Mouse (Mus musculus) gastrocnemius, postnatal 4 days (tissue): ENCODE measurements around the gene Atp5d. TPM values are rescaled to one million over a fixed set of nuclear protein-coding genes. Genes with fewer than 3 reads are reported as not detected.
A peak's percentile ranks its signal among the peaks of the same experiment; 100 is the strongest.

Experiments
- DNase-seq, 2 experiments: peaks; one replicate each; pipeline ENCODE4 v3.0.0; 2021 to 2022; ENCODE audit warnings: low spot score in 2 of 2, mixed read lengths in 2 of 2
- total RNA-seq, 2 experiments: library from RNA; stranded (reverse); gene quantifications; 2 replicates each; pipeline ENCODE4 v1.2.3; 2021

Atp5d gene
- total RNA-seq, 2 experiments from 2014 or later, result 522 to 564 TPM

DNA sequence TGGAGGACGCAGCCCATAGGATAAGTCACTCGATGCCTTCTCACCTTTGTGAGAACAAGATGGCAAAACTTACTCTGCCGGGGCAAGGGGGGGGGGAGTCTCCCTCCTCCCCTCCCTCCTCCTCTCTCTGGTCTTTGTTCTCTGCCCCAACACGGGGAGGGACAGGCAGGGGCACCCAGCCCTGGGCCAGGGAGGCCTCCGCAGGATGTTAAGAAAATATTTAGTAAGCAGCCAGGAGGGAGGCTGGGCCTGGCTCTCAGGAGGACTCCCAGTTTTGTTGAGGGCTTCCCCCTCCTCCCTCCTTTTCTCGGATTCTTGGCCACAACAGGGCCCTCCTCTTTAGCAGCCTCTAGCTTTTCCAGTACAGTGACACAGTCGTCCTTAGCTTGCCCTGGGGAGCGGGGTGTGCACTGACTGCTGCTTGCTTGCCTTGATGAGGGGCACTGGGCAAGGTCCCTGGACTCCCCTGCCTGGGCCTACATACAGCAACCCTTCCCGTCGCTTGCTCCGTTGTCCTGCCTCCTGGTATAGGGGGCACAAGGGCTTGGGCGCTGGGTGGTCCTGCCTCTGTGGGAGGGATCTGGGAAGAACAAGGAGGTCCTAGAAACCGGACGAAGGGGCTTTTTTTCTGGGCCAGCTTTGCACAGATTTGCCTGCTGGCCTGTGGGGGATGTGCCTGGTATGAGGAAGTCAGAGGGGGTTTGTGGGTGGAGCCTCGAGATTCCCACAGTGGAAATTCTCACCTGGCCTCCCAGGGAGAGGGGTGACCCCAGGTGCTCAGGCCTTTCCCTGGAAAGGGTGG is 13.8 kb downstream of the Atp5d start:
- DNase-seq, result no peak

- DNase-seq, result no peak
Measured at GRCm38 (mm10) chr10:80152873-80153260, 14.4 kb downstream of the Atp5d start.

DNA sequence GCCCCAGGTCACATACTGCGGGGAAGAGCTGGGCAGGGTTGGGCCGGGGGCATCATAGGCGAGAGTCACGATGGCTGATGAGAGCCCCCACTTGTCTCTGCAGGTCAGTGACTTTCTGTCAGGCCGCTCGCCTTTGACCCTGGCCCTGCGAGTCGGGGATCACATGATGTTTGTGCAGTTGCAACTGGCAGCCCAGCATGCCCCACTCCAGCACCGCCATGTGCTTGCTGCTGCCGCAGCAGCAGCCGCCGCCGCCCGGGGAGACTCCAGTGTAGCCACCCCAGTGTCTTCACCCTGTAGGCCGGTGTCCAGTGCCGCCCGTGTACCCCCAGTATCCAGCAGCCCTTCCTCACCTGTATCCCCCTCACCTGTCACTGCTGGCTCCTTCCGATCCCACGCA is 15.3 kb downstream of the Atp5d start:
- no peak for DNase-seq

DNA sequence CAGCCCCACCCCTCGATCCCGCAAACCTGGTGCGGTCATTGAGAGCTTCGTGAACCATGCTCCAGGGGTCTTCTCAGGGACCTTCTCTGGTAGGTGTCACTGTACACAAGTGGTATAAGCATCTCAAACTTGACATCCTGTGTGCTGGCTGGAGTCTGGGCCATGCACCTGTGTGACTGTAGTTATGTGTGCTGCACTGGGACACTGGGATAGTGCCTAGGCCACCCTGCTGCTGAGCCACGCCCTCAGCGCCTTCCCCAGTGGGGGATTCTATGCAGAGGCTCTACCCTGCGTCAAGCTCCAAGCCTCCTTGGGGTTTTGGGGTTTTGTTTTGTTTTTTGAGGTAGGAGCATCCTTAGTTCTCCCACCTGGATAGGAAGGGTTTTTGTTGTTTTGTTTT is 16.0 kb downstream of the Atp5d start:
- DNase-seq, result no peak

DNA sequence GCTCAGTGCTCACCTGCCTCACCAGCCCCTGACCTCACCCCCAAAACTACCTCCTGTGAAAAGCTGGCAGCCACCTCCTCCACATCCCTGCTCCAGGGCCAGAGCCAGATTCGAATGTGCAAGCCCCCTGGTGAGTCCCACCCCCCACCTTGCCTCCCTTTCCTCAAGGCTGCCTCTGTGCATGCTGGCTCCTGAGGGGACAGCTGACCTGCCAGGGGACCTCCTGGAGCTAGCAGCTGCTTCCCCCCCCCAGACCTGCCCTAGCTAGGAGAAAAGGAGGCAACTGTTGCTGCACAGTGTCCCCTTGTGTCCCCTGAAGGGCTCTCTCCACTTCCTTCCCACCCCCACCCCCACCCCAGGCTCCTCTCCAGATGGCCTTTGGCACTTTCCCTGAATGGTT is 16.8 kb downstream of the Atp5d start:
- no peak for DNase-seq

DNA sequence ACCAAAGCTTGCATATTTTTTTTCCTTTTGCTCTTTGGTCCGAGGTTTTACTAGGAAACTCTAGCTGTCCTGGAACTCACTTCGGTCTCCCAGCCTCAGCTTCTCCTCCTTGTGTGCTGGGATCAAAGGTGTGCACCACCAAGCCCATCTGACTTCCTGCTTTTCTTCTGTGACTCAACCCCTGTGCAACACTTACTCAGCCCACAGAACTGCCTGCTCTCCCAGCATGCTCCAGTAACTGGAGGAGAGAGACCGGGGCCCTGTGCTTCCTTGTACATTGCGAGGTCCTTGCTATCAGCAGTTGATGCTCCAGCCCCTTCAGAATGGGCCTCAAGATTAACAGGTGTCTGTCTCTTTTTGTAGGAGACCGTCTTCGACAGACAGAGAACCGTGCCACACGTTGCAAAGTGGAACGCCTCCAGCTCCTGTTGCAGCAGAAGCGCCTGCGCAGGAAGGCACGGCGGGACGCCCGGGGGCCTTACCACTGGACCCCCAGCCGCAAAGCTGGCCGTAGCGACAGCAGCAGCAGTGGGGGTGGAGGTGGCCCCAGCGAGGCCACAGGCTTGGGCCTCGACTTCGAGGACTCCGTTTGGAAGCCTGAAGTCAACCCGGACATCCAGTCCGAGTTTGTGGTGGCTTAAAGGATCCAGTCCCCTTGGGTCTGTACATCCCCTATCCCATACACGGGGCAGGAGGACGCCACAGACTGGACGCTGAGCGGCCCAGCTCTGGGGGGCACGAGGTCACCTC is 17.7 kb downstream of the Atp5d start:
- DNase-seq, result no peak

DNA sequence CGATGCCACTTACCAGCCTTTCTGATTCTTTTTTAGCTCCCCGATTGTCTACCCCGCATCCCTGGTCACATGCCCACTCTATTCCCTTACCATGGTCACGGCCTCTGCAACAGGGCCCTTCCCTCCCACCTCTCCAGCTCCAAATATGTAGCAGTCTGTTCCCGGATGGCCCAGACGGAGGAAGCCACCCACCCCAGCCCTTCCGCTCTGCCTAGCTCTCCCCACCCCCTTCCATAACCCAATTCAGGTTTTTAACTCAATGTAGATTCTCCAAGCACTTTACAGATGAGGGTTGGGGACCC is 18.3 kb downstream of the Atp5d start:
- no peak for DNase-seq

DNA sequence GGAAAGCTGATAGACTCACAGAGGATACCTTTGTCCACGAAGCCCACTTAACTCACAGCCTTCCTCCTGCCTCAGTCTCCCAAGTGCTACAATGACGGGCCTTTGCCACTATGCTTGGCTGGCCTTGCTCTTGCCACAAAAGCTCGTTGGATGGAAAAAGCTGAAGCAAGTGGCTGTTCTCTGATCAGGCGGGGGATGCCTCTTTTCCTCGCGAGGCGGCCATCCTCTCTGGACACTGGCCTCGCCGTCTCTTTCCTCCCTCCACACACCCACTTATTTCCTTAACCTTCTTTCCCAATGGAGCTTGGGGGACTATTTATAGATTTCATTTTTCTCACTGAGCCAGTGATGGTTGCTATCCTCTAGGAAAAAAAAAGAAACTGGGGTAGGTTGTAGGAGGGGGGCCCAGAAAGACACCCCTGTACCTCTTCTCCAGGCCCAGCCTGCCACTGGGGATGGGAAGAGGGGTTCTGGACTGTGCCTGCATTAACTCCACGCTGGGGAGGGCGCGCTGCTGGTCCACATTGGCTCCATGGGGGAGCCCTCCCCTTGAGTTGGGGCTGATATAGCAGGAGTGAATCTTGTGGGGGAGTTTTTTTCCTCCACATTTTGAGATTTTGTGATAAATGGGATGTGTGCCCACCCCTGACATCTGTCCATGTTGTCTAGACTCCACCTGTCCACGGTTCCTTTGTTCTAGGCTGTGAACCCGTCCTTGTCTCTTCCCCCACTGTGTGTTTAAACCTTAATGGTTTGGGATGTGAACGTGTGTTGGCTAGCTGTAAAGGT is 18.9 kb downstream of the Atp5d start:
- no peak for DNase-seq

GRCm38 (mm10) chr10:80158307-80158986 is 20.0 kb downstream of the Atp5d start:
- DNase-seq, result no peak

DNA sequence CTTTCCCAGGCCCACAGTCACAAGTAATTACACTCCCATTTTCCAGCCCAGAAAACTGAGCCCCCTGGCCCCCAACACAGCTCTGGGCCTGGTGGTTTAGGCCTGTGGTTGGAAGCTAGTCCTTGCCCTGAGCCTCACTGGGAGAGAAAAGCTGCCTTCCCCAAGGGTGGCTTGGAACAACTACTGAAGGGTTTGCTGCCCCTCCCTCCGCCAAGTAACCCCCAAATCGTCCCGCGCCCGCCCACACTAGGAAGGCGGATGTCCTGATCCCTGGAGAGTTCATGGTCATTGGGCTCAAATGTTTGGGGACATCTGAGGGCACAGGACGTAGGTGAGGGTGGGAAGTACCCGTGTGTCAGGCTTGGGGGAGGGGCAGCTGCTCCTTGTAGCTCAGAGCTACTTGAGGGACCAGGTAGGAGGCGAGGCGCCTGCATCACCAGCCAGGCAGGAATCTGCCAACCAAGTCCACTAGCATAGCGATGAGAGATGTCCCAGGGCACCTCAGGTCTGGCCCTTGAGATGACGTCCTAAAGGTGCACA is 20.7 kb downstream of the Atp5d start:
- DNase-seq, result no peak

GRCm38 (mm10) chr10:80159561-80160454 is 21.4 kb downstream of the Atp5d start:
- DNase-seq, result peak; percentile 97 to 98

DNA sequence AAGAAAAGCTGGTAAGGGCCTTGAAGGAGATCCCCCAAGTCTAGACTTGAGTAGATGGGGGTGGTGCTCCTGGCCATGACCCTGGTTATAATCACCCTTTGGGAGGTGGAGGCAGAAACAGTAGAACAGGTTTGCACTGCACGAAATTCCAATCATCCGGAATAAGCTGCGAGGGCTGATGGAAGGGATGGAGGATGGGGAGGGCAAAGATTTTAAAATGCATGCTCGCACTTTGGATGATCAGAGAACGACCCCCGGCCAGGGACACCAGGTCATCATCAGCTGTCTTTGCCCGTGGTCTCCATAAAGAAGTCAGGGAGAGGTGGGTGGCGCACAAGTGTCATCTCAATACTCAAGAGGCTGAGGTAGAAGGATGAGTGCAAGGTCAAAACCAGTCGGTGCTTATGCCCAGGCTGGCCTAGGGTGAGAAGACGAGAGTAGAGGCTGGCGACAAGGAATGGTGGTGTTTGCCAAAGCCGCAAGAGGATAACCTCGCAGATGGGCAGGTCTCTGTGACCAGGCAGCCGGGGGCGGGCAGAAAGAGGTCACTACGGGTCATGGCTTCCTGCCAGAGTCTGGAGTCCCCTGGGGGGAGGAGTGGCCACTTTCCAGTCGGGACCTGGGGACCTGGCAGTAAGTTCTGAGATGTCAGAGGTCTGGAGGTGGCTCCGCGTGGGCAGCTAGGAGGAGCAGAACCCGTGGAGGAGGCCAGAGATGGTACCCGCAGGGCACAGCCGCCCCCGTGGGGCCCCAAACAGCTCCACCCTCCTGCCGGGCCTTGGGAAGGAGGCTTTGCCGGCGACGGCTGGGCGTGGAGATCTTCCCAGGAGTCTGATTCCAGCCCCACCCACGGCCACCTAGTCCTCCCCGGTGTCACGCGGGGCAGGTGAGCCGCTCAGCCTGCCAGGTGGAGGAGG is 22.3 kb downstream of the Atp5d start:
- DNase-seq, result peak in 1 of 2 experiments; percentile 81

GRCm38 (mm10) chr10:80161522-80162242 is 23.2 kb downstream of the Atp5d start:
- no peak for DNase-seq

- no peak for DNase-seq
Measured at GRCm38 (mm10) chr10:80162243-80162608, 23.8 kb downstream of the Atp5d start.

DNA sequence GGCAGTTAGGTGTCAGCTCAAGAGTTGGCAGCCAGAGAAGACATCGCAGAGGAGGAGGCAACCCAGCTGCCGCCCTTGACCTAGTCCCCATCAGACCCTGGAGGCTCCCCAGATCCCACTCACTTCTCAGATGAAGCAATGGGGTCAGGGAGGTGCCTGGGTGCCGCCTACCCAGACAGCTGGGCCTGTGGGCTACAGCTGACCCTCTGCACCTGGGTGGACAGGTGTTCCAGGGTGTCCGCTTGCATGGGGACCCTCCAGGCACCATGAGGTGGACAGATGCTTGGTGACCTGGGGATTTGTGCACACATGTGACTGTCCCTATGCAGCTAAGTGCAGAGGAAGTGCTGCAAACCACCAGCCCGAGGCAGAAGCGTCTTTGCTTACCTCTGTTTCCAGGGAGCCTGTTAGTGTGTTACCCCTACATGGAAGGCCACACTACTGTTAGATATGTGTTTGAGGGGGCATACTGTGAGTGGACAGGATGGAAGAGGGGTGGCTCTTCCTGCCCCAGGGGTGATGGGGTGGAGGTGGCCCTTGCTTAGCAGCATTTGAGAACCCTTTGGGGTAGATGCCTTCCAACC is 24.4 kb downstream of the Atp5d start:
- DNase-seq, result no peak

GRCm38 (mm10) chr10:80163721-80164120 is 25.3 kb downstream of the Atp5d start:
- no peak for DNase-seq

DNA sequence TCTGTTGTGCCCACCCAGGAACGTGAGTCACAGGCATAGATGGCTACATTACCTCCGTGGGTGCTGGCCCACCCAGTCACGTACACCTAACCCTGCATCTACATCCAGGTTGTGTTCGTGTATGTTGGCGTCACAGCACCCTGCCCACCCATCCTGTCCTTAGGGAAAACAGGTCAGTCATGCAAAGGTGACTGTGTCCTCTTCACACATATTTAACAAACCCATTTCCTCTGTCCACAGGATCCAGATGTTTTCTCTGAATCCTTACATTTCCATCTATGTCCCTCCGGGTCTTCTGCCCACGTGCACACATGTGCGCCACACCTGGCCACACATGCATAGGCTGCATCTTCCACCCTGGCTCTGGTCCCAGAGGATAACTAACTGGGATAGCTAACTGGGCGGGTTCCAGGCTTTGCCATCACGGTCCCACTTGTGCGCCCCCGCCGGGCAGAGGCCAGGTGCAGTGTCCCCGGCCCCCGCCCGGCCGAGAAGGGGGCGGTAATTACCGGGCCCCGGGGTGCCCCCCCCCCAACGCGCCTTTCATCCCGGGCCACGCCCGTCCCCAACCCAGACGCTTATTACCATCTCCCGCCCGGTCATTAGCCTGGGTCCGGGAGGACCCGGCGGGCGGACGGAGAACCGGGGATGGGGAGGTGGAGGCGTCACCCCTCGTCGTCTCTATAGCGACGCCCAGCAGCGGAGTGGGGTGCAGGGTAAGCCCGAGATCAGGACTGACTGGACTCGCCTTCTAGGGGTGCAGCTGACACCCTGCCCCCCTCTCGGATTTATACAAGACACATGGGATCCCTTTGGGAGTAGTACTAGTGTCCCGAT is 25.9 kb downstream of the Atp5d start:
- DNase-seq, result no peak
